Mouse (Mus musculus) hindbrain, embryonic 11.5 days (tissue): Measurements from ENCODE around the gene Frs2. TPM values are rescaled to one million over a fixed set of nuclear protein-coding genes. Genes with fewer than 3 reads are reported as not detected.

Experiments used
- ATAC-seq: fragments of 200-750 bp; cut with Nextera tagmentation; 2 replicates; pipeline ENCODE4 v1.8.0; 2017; ENCODE audit warnings: mild to moderate bottlenecking, moderate TSS enrichment, moderate library complexity; ENCODE audit not compliant: low FRiP score
- DNase-seq: peaks from one replicate; pipeline ENCODE4 v3.0.0-alpha.2; 2015; ENCODE audit warnings: low spot score
- H3K27ac ChIP-seq: fragments of 300-500 bp; sonication (generic); 2 replicates; pipeline ENCODE4 v1.5.1; 2014; ENCODE audit warnings: mild to moderate bottlenecking, low read depth, low read length
- H3K27me3 ChIP-seq: fragments of 300-500 bp; sonication (generic); 2 replicates; pipeline ENCODE4 v1.6.1; 2014; ENCODE audit warnings: mild to moderate bottlenecking, low read length, moderate library complexity, mixed read lengths; ENCODE audit not compliant: control insufficient read depth, insufficient read depth
- H3K36me3 ChIP-seq: fragments of 300-500 bp; sonication (generic); 2 replicates; pipeline ENCODE4 v1.6.1; 2014; ENCODE audit warnings: mild to moderate bottlenecking, low read length, moderate library complexity, mixed read lengths; ENCODE audit not compliant: control insufficient read depth, insufficient read depth
- H3K4me1 ChIP-seq: fragments of 300-500 bp; sonication (generic); replicated peaks from 2 replicates; pipeline ENCODE4 v1.6.1; 2014; ENCODE audit warnings: low read length, mixed read lengths; ENCODE audit not compliant: control insufficient read depth, insufficient read depth
- H3K4me2 ChIP-seq: fragments of 300-500 bp; sonication (generic); replicated peaks from 2 replicates; pipeline ENCODE4 v1.6.1; 2014; ENCODE audit warnings: mild to moderate bottlenecking, low read depth, low read length
- H3K4me3 ChIP-seq: fragments of 300-500 bp; sonication (generic); 2 replicates; pipeline ENCODE4 v1.5.1; 2014; ENCODE audit warnings: low read depth, low read length
- H3K9ac ChIP-seq: fragments of 300-500 bp; sonication (generic); 2 replicates; pipeline ENCODE4 v1.6.1; 2014; ENCODE audit warnings: low read depth, low read length
- H3K9me3 ChIP-seq: fragments of 300-500 bp; sonication (generic); 2 replicates; pipeline ENCODE4 v1.6.1; 2016; ENCODE audit warnings: low read length; ENCODE audit not compliant: control insufficient read depth
- WGBS: fragments of 180-500 bp; shearing (Covaris S2); extraction: QIAGEN DNeasy Blood & Tissue Kit; methylation state at CpG from one replicate; pipeline ENCODE4 v1.1.7; 2014; 5-methylcytosine and 5-hydroxymethylcytosine counted together
- polyA plus RNA-seq: library from polyadenylated mRNA; unstranded; fragments of >200 nt; fragmentation: Nextera tagmentation; extraction: Ambion mirVana; gene quantifications from 2 replicates; pipeline ENCODE4 v1.2.1, GENCODE M21; 2014

Gene Frs2
- polyA plus RNA-seq, 1 experiment from 2014 or later = 31.1 TPM

- Histone ChIP-seq H3K4me3 (no peak overlapping the region), H3K27me3 (no peaks in the 10 kb centered on the region), H3K9ac (no peak overlapping the region), H3K36me3 (no peaks in the 10 kb centered on the region), H3K27ac (no peak overlapping the region), H3K4me1 (no peaks in the 10 kb centered on the region), H3K9me3 (no peaks in the 10 kb centered on the region), H3K4me2 (no peak overlapping the region)
- DNase-seq = no peak
- ATAC-seq = no peak
- WGBS = 43% methylated on average over 13 of the region's 13 CpGs
Measured at GRCm38 (mm10) chr10:117173566-117174438, 25.5 kb upstream of the Frs2 start.

DNA sequence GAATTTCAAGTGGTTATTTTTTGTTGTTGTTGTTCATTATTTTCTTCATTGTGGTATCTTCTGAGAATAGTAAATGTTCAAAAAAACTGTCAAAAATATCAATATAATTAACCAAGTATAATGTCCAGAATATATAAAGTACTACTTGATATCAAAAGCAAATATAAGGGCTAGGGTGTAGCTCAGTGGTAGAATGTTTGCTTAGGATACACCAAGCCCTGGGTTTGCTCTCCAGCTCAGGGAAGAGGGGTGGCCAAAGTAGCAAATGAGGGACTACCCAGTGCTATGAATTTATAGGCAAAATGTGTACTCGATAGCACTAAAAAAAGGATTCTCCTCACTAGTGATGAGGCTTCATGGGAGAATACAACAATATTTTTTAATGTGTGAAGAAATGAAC lies 24.8 kb upstream of the Frs2 start:
- no peak overlapping the region for H3K9ac ChIP-seq
- ATAC-seq = no peak
- WGBS = 94% methylated on average over 1 of the region's 1 CpGs

DNA sequence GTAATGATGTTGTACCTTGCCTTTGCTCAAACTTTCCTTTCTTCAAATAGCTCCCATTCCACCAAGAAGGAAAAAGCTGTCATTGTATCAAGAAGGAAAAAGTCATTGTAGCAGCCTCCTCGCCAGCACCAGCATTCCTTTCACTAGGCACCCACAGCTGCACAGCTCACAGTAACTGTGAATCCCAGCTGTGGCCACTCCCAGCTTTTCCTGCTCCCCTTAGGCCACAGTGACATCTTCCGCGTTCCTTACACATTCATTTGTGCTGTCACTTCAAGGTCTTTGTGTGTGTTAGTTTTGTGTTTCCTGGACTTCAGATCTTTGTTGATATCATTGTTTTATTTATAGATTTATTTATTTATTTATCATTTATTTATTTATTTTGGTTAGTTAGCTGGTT lies 23.7 kb upstream of the Frs2 start:
- Histone ChIP-seq H3K36me3 (no peaks in the 10 kb centered on the region), H3K27ac (no peak overlapping the region), H3K9ac (no peak overlapping the region), H3K4me1 (no peaks in the 10 kb centered on the region), H3K4me3 (no peak overlapping the region), H3K4me2 (no peak overlapping the region), H3K9me3 (no peaks in the 10 kb centered on the region), H3K27me3 (no peaks in the 10 kb centered on the region)
- no peak for ATAC-seq
- 40% methylated on average over 3 of the region's 3 CpGs for WGBS
- DNase-seq = no peak

More for the DNA sequence above, 24.8 kb upstream of the Frs2 start:
- no peak overlapping the region for H3K4me2 ChIP-seq
- H3K27me3 ChIP-seq = no peaks in the 10 kb centered on the region
- H3K4me1 ChIP-seq = no peaks in the 10 kb centered on the region
- no peak overlapping the region for H3K4me3 ChIP-seq
- H3K36me3 ChIP-seq = no peaks in the 10 kb centered on the region
- no peak for DNase-seq
- no peaks in the 10 kb centered on the region for H3K9me3 ChIP-seq
- no peak overlapping the region for H3K27ac ChIP-seq

DNA sequence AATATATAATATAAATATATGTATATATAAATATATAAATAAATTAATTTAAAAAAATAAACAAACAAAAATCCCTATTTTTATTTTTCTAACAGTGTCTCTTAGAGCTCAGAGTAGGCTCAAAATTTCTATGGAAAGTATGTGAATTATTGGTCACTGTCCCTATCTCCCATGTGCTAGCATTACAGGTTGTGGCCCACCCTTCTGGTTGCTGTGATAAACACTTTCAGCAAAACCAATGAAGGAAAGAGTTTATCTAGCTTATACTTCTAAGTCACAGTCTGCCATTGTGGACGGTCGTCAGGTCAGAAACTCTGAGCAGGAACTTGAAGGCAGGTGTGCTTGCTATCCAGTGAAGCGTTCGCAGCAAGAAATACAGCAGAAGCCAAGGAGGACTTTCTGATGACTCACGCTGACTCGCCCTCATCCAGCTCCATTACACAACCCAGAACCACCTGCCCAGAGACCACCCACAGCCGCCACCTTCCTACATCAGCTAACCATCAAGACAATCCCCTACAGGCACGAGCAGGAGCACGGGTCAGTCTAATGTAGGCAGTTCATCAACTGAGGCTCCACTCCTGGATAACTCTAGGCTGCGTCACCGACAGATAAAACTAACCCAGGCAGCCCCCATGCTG lies 18.6 kb upstream of the Frs2 start:
- H3K9ac ChIP-seq = no peak overlapping the region
- no peak for ATAC-seq
- H3K27ac ChIP-seq = no peak overlapping the region
- DNase-seq = no peak
- no peaks in the 10 kb centered on the region for H3K9me3 ChIP-seq
- 87% methylated on average over 11 of the region's 11 CpGs for WGBS
- no peak overlapping the region for H3K4me2 ChIP-seq
- H3K4me1 ChIP-seq = no peaks in the 10 kb centered on the region
- no peaks in the 10 kb centered on the region for H3K27me3 ChIP-seq
- no peaks in the 10 kb centered on the region for H3K36me3 ChIP-seq
- no peak overlapping the region for H3K4me3 ChIP-seq

DNA sequence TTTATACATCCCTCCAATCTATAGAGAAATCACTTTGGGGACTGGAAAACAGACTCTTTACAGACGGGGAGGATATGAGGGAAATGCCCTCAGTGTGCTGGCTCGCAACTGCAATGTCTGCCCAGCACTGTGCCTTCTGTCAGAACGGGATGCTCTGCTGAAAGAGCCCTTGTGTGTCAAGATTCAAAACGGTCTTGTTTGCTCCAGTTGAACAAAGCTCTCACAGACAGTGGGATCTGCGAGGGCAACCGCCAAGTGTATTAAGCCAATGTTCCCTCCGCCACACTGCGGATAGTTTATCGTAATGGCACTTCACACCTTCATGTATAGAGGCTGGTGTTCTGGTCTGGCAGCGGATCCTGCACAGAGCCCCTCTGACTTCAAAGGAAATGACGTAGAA lies 14.3 kb upstream of the Frs2 start:
- H3K4me2 ChIP-seq = no peak overlapping the region
- no peaks in the 10 kb centered on the region for H3K9me3 ChIP-seq
- no peaks in the 10 kb centered on the region for H3K27me3 ChIP-seq
- no peak overlapping the region for H3K27ac ChIP-seq
- H3K4me3 ChIP-seq = no peak overlapping the region
- DNase-seq = no peak
- 77% methylated on average over 11 of the region's 11 CpGs for WGBS
- ATAC-seq = no peak
- no peak overlapping the region for H3K9ac ChIP-seq
- no peaks in the 10 kb centered on the region for H3K36me3 ChIP-seq
- H3K4me1 ChIP-seq = no peaks in the 10 kb centered on the region

DNA sequence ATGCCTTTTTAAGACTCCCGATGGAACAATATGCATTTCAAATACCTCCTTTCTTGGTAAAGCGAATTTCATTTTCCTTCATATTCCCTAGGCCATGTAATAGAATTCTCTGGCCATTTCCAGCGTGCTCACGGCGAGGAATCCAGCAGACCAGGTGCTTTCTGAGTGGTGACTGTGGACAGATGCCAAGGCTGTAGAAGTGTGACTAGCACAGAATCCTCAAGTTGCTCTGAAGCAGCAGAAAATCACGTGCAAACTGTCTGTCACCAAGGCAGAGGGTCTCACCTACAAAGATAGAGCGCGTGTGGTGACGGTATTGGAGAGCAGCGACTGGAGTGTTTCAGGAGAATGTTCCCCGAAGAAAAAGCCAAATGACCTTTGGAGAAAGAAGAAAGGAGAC lies 11.8 kb upstream of the Frs2 start:
- H3K27me3 ChIP-seq = no peaks in the 10 kb centered on the region
- no peak overlapping the region for H3K9ac ChIP-seq
- no peaks in the 10 kb centered on the region for H3K9me3 ChIP-seq
- no peaks in the 10 kb centered on the region for H3K36me3 ChIP-seq
- H3K27ac ChIP-seq = no peak overlapping the region
- DNase-seq (no peak), ATAC-seq (no peak)
- H3K4me2 ChIP-seq = no peak overlapping the region
- H3K4me3 ChIP-seq = no peak overlapping the region
- no peaks in the 10 kb centered on the region for H3K4me1 ChIP-seq
- WGBS = 82% methylated on average over 11 of the region's 11 CpGs

GRCm38 (mm10) chr10:117152247-117152646 lies 3.9 kb upstream of the Frs2 start:
- H3K27me3 ChIP-seq = peaks cover 8% of the 10 kb centered on the region
- no peaks in the 10 kb centered on the region for H3K9me3 ChIP-seq
- H3K4me1 ChIP-seq = 0 out of 2 replicates have a peak, but pooled peaks cover 2% of the 10 kb centered on the region
- ATAC-seq = no peak
- peak; percentile 34 for DNase-seq
- no peak overlapping the region for H3K4me3 ChIP-seq
- no peaks in the 10 kb centered on the region for H3K36me3 ChIP-seq
- no peak overlapping the region for H3K9ac ChIP-seq
- no peak overlapping the region for H3K4me2 ChIP-seq
- WGBS = 8% methylated on average over 7 of the region's 7 CpGs
- H3K27ac ChIP-seq = no peak overlapping the region

DNA sequence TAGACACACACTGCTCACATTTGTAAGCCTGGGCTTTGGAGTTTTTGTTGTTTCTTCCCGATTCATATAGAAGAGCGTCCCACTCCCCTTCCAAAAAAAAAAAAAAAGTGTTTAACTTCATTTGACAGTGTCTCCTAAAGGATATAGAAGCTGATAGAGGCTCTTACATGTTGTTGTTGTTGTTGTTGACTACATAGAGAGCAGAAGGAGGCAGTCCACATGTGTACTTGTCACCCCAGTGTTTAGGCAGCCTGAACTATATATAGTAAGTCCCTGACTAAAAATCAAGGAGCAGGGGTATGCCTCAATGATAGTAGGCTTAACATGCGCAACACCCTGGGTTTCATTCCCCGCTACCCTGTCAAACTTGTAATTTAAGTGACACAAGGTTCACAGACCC lies 3.3 kb upstream of the Frs2 start:
- Histone ChIP-seq H3K4me1 (0 out of 2 replicates have a peak, but pooled peaks cover 2% of the 10 kb centered on the region), H3K27me3 (peaks cover 8% of the 10 kb centered on the region), H3K4me3 (no peak overlapping the region), H3K27ac (no peak overlapping the region), H3K4me2 (no peak overlapping the region), H3K36me3 (no peaks in the 10 kb centered on the region), H3K9me3 (no peaks in the 10 kb centered on the region), H3K9ac (no peak overlapping the region)
- no peak for ATAC-seq
- WGBS = 51% methylated on average over 4 of the region's 4 CpGs
- DNase-seq = no peak

GRCm38 (mm10) chr10:117151241-117151640 lies 2.9 kb upstream of the Frs2 start:
- ATAC-seq (no peak), DNase-seq (peak; percentile 36)
- Histone ChIP-seq H3K4me2 (no peak overlapping the region), H3K9ac (no peak overlapping the region), H3K36me3 (no peaks in the 10 kb centered on the region), H3K9me3 (no peaks in the 10 kb centered on the region), H3K27ac (no peak overlapping the region), H3K4me1 (0 out of 2 replicates have a peak, but pooled peaks cover 4% of the 10 kb centered on the region), H3K4me3 (no peak overlapping the region), H3K27me3 (peaks cover 8% of the 10 kb centered on the region)
- WGBS = 7% methylated on average over 11 of the region's 11 CpGs
